Mouse (Mus musculus): ENCODE measurements around the gene Zbtb16. TPM values are rescaled to one million over a fixed set of nuclear protein-coding genes. Genes with fewer than 3 reads are reported as not detected.

Zbtb16 gene
- total and polyA plus RNA-seq, 3 experiments: 0.34 to 3.0 (median 0.90) TPM

DNA sequence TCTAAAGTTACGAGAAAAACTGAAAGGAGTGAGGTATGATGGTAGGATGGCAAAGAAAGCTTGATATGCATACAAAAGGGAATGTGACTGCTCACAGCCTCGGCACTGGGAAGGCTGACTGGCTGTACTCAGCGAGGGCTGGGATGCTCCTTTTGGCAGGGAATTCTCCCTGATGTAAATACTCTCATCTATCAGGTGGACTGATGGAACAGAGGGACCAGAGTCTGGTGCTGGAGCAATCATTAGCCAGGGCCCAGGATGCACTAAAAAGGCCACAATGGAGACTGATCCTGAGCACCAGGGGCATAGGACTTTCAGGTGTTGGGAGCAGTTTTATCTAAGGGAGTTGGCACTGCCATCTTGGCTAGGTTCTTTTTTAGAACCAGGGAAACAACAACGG lies 110.1 kb downstream of the Zbtb16 start:
- dilution Hi-C loops (cut with MboI; ENCODE audit: extremely low pct_ligation_motif_present, extremely low pct_unique_long_range_greater_than_20kb, low sequenced_read_pairs) (no loop called here), in situ Hi-C loops (cut with MboI; ENCODE audit: low pct_ligation_motif_present, low pct_unique_long_range_greater_than_20kb, low sequenced_read_pairs) (no loop called here)
- DNase-seq (ENCODE audit: extremely low read depth): no peak
- Histone ChIP-seq H3K9me3 (replicated peaks; ENCODE audit: low read length) (no peaks in the 10 kb centered on the region), H3K4me1 (ENCODE audit: control insufficient read depth in 1 of 2, insufficient read depth in 2 of 2) (peaks cover 0 to 18% of the 10 kb centered on the region in 2 experiments; a peak in 2 of 4 replicates), H3K4me3 (replicated peaks in 1 of 3; ENCODE audit: low read depth in 2 of 3, low read length in 2 of 3, poor library complexity in 1 of 3) (no peak overlapping the region), H3K27ac (ENCODE audit: insufficient read depth, low read depth) (no peak overlapping the region), H3K27me3 (replicated peaks) (no peaks in the 10 kb centered on the region), H3K4me2 (ENCODE audit: insufficient read depth, low read depth, poor library complexity, severe bottlenecking) (no peak overlapping the region), H3K9ac (ENCODE audit: insufficient read depth, low read depth) (no peak overlapping the region), H3K79me2 (replicated peaks; ENCODE audit: control insufficient read depth, extremely low read depth, insufficient read depth, poor library complexity, severe bottlenecking) (no peaks in the 10 kb centered on the region), H3K36me3 (replicated peaks in 1 of 2; ENCODE audit: control insufficient read depth in 1 of 2, insufficient read depth in 1 of 2, low read length in 1 of 2) (no peaks in the 10 kb centered on the region)
- TF ChIP-seq ETS1 (conservative IDR thresholded peaks at IDR 0.05; ENCODE audit: low read depth, low read length) (no peak), RAD21 (IDR thresholded peaks at IDR 0.05; ENCODE audit: low read depth, low read length) (no peak), MXI1 (IDR thresholded peaks at IDR 0.05; ENCODE audit: low read depth, low read length) (no peak)

DNA sequence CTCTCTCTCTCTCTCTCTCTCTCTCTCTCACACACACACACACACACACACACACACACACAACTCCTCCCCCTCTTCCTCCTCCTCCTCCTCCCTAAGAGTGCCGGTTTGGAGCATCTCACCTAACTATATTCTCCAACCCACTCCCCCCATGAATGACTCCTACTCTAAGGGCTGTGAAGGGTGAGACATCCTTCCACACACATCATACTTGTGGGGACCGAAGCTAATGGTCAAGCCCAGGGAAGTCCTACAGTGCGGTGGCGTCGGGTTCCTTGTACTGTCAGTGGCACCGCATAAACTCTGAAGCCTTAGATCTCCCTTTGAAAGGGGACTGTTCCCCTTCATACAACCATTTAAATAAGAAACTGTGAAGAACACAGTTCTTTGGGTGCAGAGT lies 110.9 kb downstream of the Zbtb16 start:
- no peak overlapping the region for H3K9ac ChIP-seq (ENCODE audit: insufficient read depth, low read depth)
- DNase-seq (ENCODE audit: extremely low read depth): no peak
- no peaks in the 10 kb centered on the region for H3K79me2 ChIP-seq (replicated peaks; ENCODE audit: control insufficient read depth, extremely low read depth, insufficient read depth, poor library complexity, severe bottlenecking)
- H3K4me2 ChIP-seq (ENCODE audit: insufficient read depth, low read depth, poor library complexity, severe bottlenecking): no peak overlapping the region
- no peak overlapping the region for H3K27ac ChIP-seq (ENCODE audit: insufficient read depth, low read depth)
- in situ Hi-C loops (cut with MboI; ENCODE audit: low pct_ligation_motif_present, low pct_unique_long_range_greater_than_20kb, low sequenced_read_pairs): no loop called here
- no peaks in the 10 kb centered on the region for H3K36me3 ChIP-seq (replicated peaks in 1 of 2; ENCODE audit: control insufficient read depth in 1 of 2, insufficient read depth in 1 of 2, low read length in 1 of 2)
- no peak for TF ChIP-seq ETS1 (conservative IDR thresholded peaks at IDR 0.05; ENCODE audit: low read depth, low read length)
- TF ChIP-seq JUN (IDR thresholded peaks at IDR 0.05; ENCODE audit: insufficient read depth, low read depth, low read length): no peak
- TF ChIP-seq SMC3 (IDR thresholded peaks at IDR 0.05; ENCODE audit: low read depth, low read length): no peak
- no peak for TF ChIP-seq CTCF (conservative IDR thresholded peaks at IDR 0.05 in 1 of 2, IDR thresholded peaks at IDR 0.05 in 1 of 2; ENCODE audit: low read depth in 2 of 2, low read length in 2 of 2)
- TF ChIP-seq NELFE (IDR thresholded peaks at IDR 0.05; ENCODE audit: low read depth, low read length): no peak
- no peak for TF ChIP-seq EP300 (IDR thresholded peaks at IDR 0.05; ENCODE audit: low read length)
- TF ChIP-seq MXI1 (IDR thresholded peaks at IDR 0.05; ENCODE audit: low read depth, low read length): no peak
- no peak for TF ChIP-seq HCFC1 (IDR thresholded peaks at IDR 0.05; ENCODE audit: low read depth, low read length)
- no peak for TF ChIP-seq UBTF (IDR thresholded peaks at IDR 0.05; ENCODE audit: low read depth, low read length)
- no peak for TF ChIP-seq ZMIZ1 (IDR thresholded peaks at IDR 0.05; ENCODE audit: low read depth, low read length)
- TF ChIP-seq IRF4 (IDR thresholded peaks at IDR 0.05; ENCODE audit: low read depth, low read length): no peak
- no peak for TF ChIP-seq CHD2 (IDR thresholded peaks at IDR 0.05; ENCODE audit: low read length)
- no peak for TF ChIP-seq JUND (conservative IDR thresholded peaks at IDR 0.05; ENCODE audit: low read depth, low read length)
- no peak for TF ChIP-seq GABPA (IDR thresholded peaks at IDR 0.05; ENCODE audit: insufficient replicate concordance, low read depth, low read length)
- no peak for TF ChIP-seq RAD21 (IDR thresholded peaks at IDR 0.05; ENCODE audit: low read depth, low read length)
- no peak for TF ChIP-seq BHLHE40 (IDR thresholded peaks at IDR 0.05; ENCODE audit: low read depth, low read length)
- TF ChIP-seq PAX5 (IDR thresholded peaks at IDR 0.05; ENCODE audit: low read length): no peak
- H3K9me3 ChIP-seq (replicated peaks; ENCODE audit: low read length): no peaks in the 10 kb centered on the region
- H3K27me3 ChIP-seq (replicated peaks): no peaks in the 10 kb centered on the region
- no peak overlapping the region for H3K4me3 ChIP-seq (replicated peaks in 1 of 3; ENCODE audit: low read depth in 2 of 3, low read length in 2 of 3, poor library complexity in 1 of 3)
- peaks cover 0 to 18% of the 10 kb centered on the region in 2 experiments; a peak in 2 of 4 replicates for H3K4me1 ChIP-seq (ENCODE audit: control insufficient read depth in 1 of 2, insufficient read depth in 2 of 2)
- dilution Hi-C loops (cut with MboI; ENCODE audit: extremely low pct_ligation_motif_present, extremely low pct_unique_long_range_greater_than_20kb, low sequenced_read_pairs): no loop called here
